In the genomic region with DNA sequence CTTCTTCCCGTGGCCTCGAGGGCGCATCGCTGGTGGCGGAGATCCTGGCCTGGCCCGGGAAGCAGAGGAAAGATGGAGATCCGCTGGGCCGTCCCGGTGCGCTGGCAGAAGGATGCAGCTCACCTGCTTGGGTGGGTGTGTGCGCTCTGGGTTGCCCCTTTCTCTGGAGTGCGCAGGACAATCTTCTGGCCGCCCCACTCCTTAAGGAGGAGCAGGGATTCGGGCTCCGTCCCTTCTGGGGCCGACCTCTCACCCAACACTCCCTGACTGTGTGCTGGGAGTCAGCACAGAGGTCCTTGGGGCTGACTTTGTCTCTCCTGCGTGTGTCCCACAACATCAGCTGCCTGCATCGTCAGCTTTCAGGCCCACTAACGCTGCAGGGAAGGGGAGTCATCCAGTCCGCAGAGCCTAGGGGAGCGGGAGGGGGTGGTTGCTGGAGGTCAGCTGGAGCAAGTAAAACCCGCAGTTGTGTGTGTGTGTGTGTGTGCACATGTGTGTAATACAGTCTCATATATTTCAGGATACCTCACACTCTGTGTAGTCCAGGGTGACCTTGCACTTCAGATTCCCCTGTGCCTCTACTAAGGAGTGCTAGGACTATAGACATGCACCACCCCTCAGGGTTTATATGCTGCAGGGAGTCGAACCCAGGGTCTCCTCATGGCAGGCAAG, we compare ENCODE assay signal across 8 mouse cellular contexts. TPM values are rescaled to one million over a fixed set of nuclear protein-coding genes. Genes with fewer than 3 reads are reported as not detected.
DNase-seq lines count a peak whose midpoint lies in the region; ATAC-seq and TF ChIP-seq lines count a peak whose summit lies in the region.

No protein-coding gene starts in this region.

- H3K9ac ChIP-seq in liver, embryonic 12.5 days: 0 out of 2 replicates have a peak overlapping the region, but pooled peaks have one; percentile 13
- H3K9ac ChIP-seq in stomach, embryonic 15.5 days: peak overlapping the region; percentile 29; the same call in 1 of the 2 replicates

- H3K4me2 ChIP-seq in liver, embryonic 12.5 days: peak overlapping the region; percentile 79
- H3K4me2 ChIP-seq in stomach, embryonic 15.5 days: peak overlapping the region; percentile 93

- peak; percentile 34 for DNase-seq in CD4-positive, CD25-positive, alpha-beta regulatory T cell, adult 2 months (ENCODE audit: low read depth, low spot score)
- no peak for DNase-seq in spleen, adult 2 months (ENCODE audit: low read depth in 1 of 2, low spot score in 2 of 2)
- DNase-seq in spleen, postnatal 4 days (ENCODE audit: low spot score in 2 of 2): no peak
- no peak for DNase-seq in layer of hippocampus, adult 8-10 months (ENCODE audit: low spot score in 2 of 2)
- DNase-seq in right cerebral cortex, adult 2 months (ENCODE audit: low spot score in 2 of 2): no peak

- ATAC-seq in CD4-positive, CD25-positive, alpha-beta regulatory T cell, adult 4 months: no peak
- ATAC-seq in liver, embryonic 12.5 days: no peak
- ATAC-seq in stomach, embryonic 15.5 days (ENCODE audit: insufficient read depth, low FRiP score, low read depth): peak; percentile 29; the same call in 1 of the 2 replicates

- no peaks in the 10 kb centered on the region for H3K27me3 ChIP-seq in spleen, adult 2 months (ENCODE audit: control insufficient read depth, insufficient read depth, low read length)
- peaks cover 84% of the 10 kb centered on the region for H3K27me3 ChIP-seq in liver, embryonic 12.5 days (replicated peaks)
- no peaks in the 10 kb centered on the region for H3K27me3 ChIP-seq in stomach, embryonic 15.5 days (replicated peaks)

- TF ChIP-seq CTCF in spleen, adult 2 months (IDR thresholded peaks at IDR 0.05; ENCODE audit: extremely low read depth, insufficient read depth, insufficient read length, insufficient replicate concordance): no peak

- WGBS in spleen, adult 2 months: 11% methylated on average over 23 of the region's 23 CpGs
- WGBS in liver, embryonic 12.5 days (ENCODE audit: insufficient replicate concordance): under 1% methylated on average over 21 of the region's 23 CpGs
- WGBS in stomach, embryonic 15.5 days: 4% methylated on average over 23 of the region's 23 CpGs

- H3K36me3 ChIP-seq in spleen, adult 2 months (ENCODE audit: control insufficient read depth, insufficient read depth, low read length): no peaks in the 10 kb centered on the region
- no peaks in the 10 kb centered on the region for H3K36me3 ChIP-seq in liver, embryonic 12.5 days
- no peaks in the 10 kb centered on the region for H3K36me3 ChIP-seq in stomach, embryonic 15.5 days

- peak overlapping the region; percentile 38 for H3K27ac ChIP-seq in spleen, adult 2 months (ENCODE audit: insufficient read depth, low read length)
- H3K27ac ChIP-seq in liver, embryonic 12.5 days: 0 out of 2 replicates have a peak overlapping the region, but pooled peaks have one; percentile 40
- peak overlapping the region; percentile 45; the same call in 1 of the 2 replicates for H3K27ac ChIP-seq in stomach, embryonic 15.5 days

- H3K4me3 ChIP-seq in spleen, adult 2 months (ENCODE audit: extremely low read depth, insufficient read depth, insufficient read length): peak overlapping the region; percentile 81
- H3K4me3 ChIP-seq in liver, embryonic 12.5 days: peak overlapping the region; percentile 56
- H3K4me3 ChIP-seq in stomach, embryonic 15.5 days (replicated peaks): peak overlapping the region; percentile 61

- peaks cover 5% of the 10 kb centered on the region for H3K4me1 ChIP-seq in spleen, adult 2 months (ENCODE audit: control insufficient read depth, insufficient read depth, insufficient read length)
- peaks cover 31% of the 10 kb centered on the region for H3K4me1 ChIP-seq in liver, embryonic 12.5 days
- H3K4me1 ChIP-seq in stomach, embryonic 15.5 days: peaks cover 4% of the 10 kb centered on the region; the same call in 1 of the 2 replicates

- TF ChIP-seq POLR2A in spleen, adult 2 months (IDR thresholded peaks at IDR 0.05; ENCODE audit: low read depth, low read length): no peak

- H3K9me3 ChIP-seq in liver, embryonic 12.5 days (replicated peaks): no peaks in the 10 kb centered on the region
- H3K9me3 ChIP-seq in stomach, embryonic 15.5 days: no peaks in the 10 kb centered on the region

RNA-seq across cellular contexts. Expression of gene Itgb3, which starts 0.6 kb away (rescaled TPM):
- polyA plus RNA-seq in CD4-positive, CD25-positive, alpha-beta regulatory T cell, adult 4 months (2017; shearing (Covaris generic)): 10 to 100 TPM; 12.3 to 15.6 TPM
- polyA plus RNA-seq in spleen, adult 2 months (2012; rRNA removed): 25.6 and 29.1 TPM in 2 replicates
- 33.1 and 36.4 TPM in 2 replicates for polyA plus RNA-seq in liver, embryonic 12.5 days (2016; fragmentation: Nextera tagmentation; extraction: Ambion mirVana)
- 6.2 and 6.7 TPM in 2 replicates for polyA plus RNA-seq in stomach, embryonic 15.5 days (2015; fragmentation: Nextera tagmentation; extraction: Ambion mirVana)
- total RNA-seq in layer of hippocampus, adult 8-10 months (2022): 1 to 10 TPM; 1.4 to 4.7 (median 3.1) TPM

RNA-seq across cellular contexts. Expression of gene Myl4, which starts 57.9 kb away (rescaled TPM):
- polyA plus RNA-seq in CD4-positive, CD25-positive, alpha-beta regulatory T cell, adult 4 months (2017; shearing (Covaris generic)): 10 to 100 TPM in 1 of 2 experiments, 1 to 10 TPM in 1; 8.2 to 11.4 TPM
- 10.5 and 12.0 TPM in 2 replicates for polyA plus RNA-seq in spleen, adult 2 months (2012; rRNA removed)
- 1.5 and 3.5 TPM in 2 replicates for polyA plus RNA-seq in liver, embryonic 12.5 days (2016; fragmentation: Nextera tagmentation; extraction: Ambion mirVana)
- 7.8 and 11.8 TPM in 2 replicates for polyA plus RNA-seq in stomach, embryonic 15.5 days (2015; fragmentation: Nextera tagmentation; extraction: Ambion mirVana)
- total RNA-seq in layer of hippocampus, adult 8-10 months (2022): 1 to 10 TPM; 1.9 to 3.4 (median 2.7) TPM

RNA-seq across cellular contexts. Expression of gene Cdc27, which starts 58.0 kb away (rescaled TPM):
- polyA plus RNA-seq in CD4-positive, CD25-positive, alpha-beta regulatory T cell, adult 4 months (2017; shearing (Covaris generic)): 10 to 100 TPM; 14.0 to 15.1 TPM
- polyA plus RNA-seq in spleen, adult 2 months (2012; rRNA removed): 3.2 and 3.4 TPM in 2 replicates
- polyA plus RNA-seq in liver, embryonic 12.5 days (2016; fragmentation: Nextera tagmentation; extraction: Ambion mirVana): 32.2 and 33.1 TPM in 2 replicates
- polyA plus RNA-seq in stomach, embryonic 15.5 days (2015; fragmentation: Nextera tagmentation; extraction: Ambion mirVana): 32.5 and 37.4 TPM in 2 replicates
- 10 to 100 TPM; 50.0 to 71.7 (median 53.7) TPM for total RNA-seq in layer of hippocampus, adult 8-10 months (2022)
